Mouse (Mus musculus) liver, embryonic 14.5 days (tissue): ENCODE results near the gene Abcd4. TPM values are rescaled to one million over a fixed set of nuclear protein-coding genes. Genes with fewer than 3 reads are reported as not detected.

ENCODE experiments used
- ATAC-seq: fragments of 200-750 bp; cut with Nextera tagmentation; 2 replicates; pipeline ENCODE4 v1.8.0; 2017; ENCODE audit warnings: moderate number of reproducible peaks, mild to moderate bottlenecking, moderate library complexity; ENCODE audit not compliant: insufficient read depth
- DNase-seq, 3 experiments: peaks; one replicate each; pipeline ENCODE4 v3.0.0-alpha.2; 2012 to 2013; ENCODE audit warnings: low read depth in 3 of 3, low spot score in 3 of 3
- H3K27ac ChIP-seq: fragments of 300-500 bp; sonication (generic); 2 replicates; pipeline ENCODE4 v1.5.1; 2014; ENCODE audit warnings: moderate library complexity, mild to moderate bottlenecking, control low read depth, inconsistent platforms
- H3K27me3 ChIP-seq: fragments of 300-500 bp; sonication (generic); 2 replicates; pipeline ENCODE4 v1.6.1; 2014; ENCODE audit warnings: mild to moderate bottlenecking, low read length, moderate library complexity; ENCODE audit not compliant: control insufficient read depth, insufficient read depth
- H3K36me3 ChIP-seq: fragments of 300-500 bp; sonication (generic); replicated peaks from 2 replicates; pipeline ENCODE4 v1.6.1; 2014; ENCODE audit warnings: low read depth; ENCODE audit not compliant: control insufficient read depth, insufficient read depth
- H3K4me1 ChIP-seq, 2 experiments: fragments of 200-500 bp in 1 of 2; fragments of 300-500 bp in 1 of 2; sonication (generic) in 1 of 2; replicated peaks; 2 replicates each; pipeline ENCODE4 v1.6.1; 2012 to 2014; ENCODE audit warnings: antibody characterized with exemption in 1 of 2, inconsistent platforms in 1 of 2, low read length in 1 of 2; ENCODE audit not compliant: control insufficient read depth in 2 of 2, insufficient read depth in 2 of 2
- H3K4me2 ChIP-seq: fragments of 300-500 bp; sonication (generic); 2 replicates; pipeline ENCODE4 v1.6.1; 2014; ENCODE audit warnings: low read depth, mild to moderate bottlenecking, control low read depth, moderate library complexity
- H3K4me3 ChIP-seq, 2 experiments: fragments of 200-500 bp in 1 of 2; fragments of 300-500 bp in 1 of 2; sonication (generic) in 1 of 2; 2 replicates each; pipeline ENCODE4 v1.5.1; 2012 to 2014; ENCODE audit warnings: low read depth in 2 of 2, low read length in 2 of 2, mild to moderate bottlenecking in 2 of 2, control low read depth in 1 of 2, inconsistent platforms in 1 of 2, moderate library complexity in 1 of 2; ENCODE audit not compliant: insufficient read depth in 1 of 2
- H3K9ac ChIP-seq: fragments of 300-500 bp; sonication (generic); replicated peaks from 2 replicates; pipeline ENCODE4 v1.6.1; 2014; ENCODE audit warnings: mild to moderate bottlenecking, control low read depth, moderate library complexity
- H3K9me3 ChIP-seq: fragments of 300-500 bp; sonication (generic); 2 replicates; pipeline ENCODE4 v1.6.1; 2016; ENCODE audit warnings: low read length, mixed read lengths; ENCODE audit not compliant: control insufficient read depth
- CTCF ChIP-seq: IDR thresholded peaks from 2 replicates; pipeline ENCODE4 v1.5.1; 2016; ENCODE audit warnings: antibody characterized with exemption, low read depth, control low read depth
- EP300 ChIP-seq: IDR thresholded peaks from 2 replicates; pipeline ENCODE4 v1.6.1; 2016; ENCODE audit warnings: antibody characterized with exemption, low read depth
- WGBS: fragments of 180-500 bp; shearing (Covaris S2); extraction: QIAGEN DNeasy Blood & Tissue Kit; methylation state at CpG from one replicate; pipeline ENCODE4 v1.1.7; 2014; ENCODE audit not compliant: insufficient replicate concordance; 5-methylcytosine and 5-hydroxymethylcytosine counted together
- polyA plus RNA-seq, 2 experiments: library from polyadenylated mRNA; depleted of rRNA in 1 of 2; stranded (reverse) in 1 of 2; unstranded in 1 of 2; fragments of >200 nt; fragmentation: Nextera tagmentation in 1 of 2; extraction: Ambion mirVana in 1 of 2; gene quantifications; 2 replicates each; pipeline versions ENCODE4 v1.2.1 to v1.2.3; 2012 to 2014

Gene Abcd4
- polyA plus RNA-seq, 2 experiments: 1.5 to 3.7 TPM

DNA sequence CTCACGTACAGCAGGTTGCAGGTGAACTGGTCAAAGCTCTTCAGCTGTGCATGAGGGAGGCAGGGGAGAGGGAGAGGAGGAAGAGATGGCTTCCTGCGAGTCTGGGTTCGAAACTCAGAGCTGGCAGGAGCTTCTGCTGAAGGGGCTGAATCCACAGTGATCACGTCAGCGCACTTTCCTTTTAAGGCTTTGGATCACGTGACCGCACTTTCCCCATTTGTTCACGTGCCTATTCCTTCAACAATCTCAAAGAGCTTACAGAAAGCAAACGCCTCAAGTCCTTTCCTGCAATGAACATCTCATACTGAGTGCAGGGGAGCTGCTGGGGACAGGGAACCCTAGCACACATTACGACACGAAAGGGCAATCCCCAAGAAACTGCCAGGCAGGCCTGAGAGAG, 3.2 kb downstream of the Abcd4 start:
- Histone ChIP-seq H3K4me3 (no peak overlapping the region), H3K27ac (no peak overlapping the region), H3K27me3 (no peaks in the 10 kb centered on the region), H3K4me1 (peaks cover 0 to 2% of the 10 kb centered on the region in 2 experiments; a peak in 2 of 4 replicates), H3K9ac (no peak overlapping the region), H3K36me3 (no peaks in the 10 kb centered on the region), H3K4me2 (no peak overlapping the region), H3K9me3 (no peaks in the 10 kb centered on the region)
- TF ChIP-seq EP300: no peak
- no peak for TF ChIP-seq CTCF
- WGBS: 78% methylated on average over 11 of the region's 11 CpGs
- ATAC-seq: no peak
- DNase-seq: no peak

DNA sequence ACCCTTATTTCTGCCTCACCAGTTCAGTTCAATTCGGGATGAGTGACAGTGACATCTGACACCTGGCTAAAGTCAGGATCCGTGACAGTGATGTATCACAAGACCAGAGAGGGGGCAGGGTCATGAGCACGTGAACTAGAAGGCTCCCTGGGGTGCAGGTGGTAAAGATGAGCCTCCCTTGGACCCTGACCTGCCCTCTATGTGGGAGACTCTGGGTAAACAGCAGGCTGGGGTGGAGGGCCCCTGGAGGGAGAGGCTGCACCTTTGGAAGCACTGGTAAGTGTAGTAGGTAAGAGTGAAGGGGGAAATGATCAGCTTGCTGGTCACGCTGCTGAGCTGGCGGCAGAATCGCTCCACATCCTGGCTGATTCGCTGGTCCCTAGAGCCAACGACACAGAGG, 4.7 kb downstream of the Abcd4 start:
- 70% methylated on average over 8 of the region's 8 CpGs for WGBS
- H3K27ac ChIP-seq: no peak overlapping the region
- TF ChIP-seq CTCF (no peak), EP300 (no peak)
- H3K4me1 ChIP-seq: peaks cover 0 to 2% of the 10 kb centered on the region in 2 experiments; a peak in 1 of 4 replicates
- ATAC-seq (no peak), DNase-seq (no peak)
- no peaks in the 10 kb centered on the region for H3K36me3 ChIP-seq
- no peak overlapping the region for H3K4me2 ChIP-seq
- H3K9ac ChIP-seq: no peak overlapping the region
- no peaks in the 10 kb centered on the region for H3K27me3 ChIP-seq
- no peaks in the 10 kb centered on the region for H3K9me3 ChIP-seq
- no peak overlapping the region for H3K4me3 ChIP-seq

DNA sequence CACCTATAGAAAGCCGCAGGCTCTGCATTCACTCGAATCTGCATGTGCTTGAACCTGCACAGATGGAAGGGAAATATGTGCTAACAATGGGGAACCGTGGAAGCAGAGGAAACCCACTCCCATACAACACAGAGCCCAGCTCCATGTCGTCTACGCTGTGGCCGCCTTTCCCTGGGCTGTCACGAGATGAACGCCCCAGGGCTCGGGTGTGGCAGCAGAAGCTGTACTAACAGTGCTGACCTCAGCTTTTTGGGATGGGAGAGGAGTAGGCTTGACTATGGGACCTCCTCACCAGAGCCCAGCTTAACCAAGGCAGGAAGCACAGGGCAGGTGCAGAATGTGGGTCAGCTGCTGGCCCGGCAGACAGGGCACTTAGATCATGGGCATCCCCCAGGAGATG, 5.5 kb downstream of the Abcd4 start:
- Histone ChIP-seq H3K36me3 (no peaks in the 10 kb centered on the region), H3K4me2 (no peak overlapping the region), H3K4me1 (peaks cover 0 to 2% of the 10 kb centered on the region in 2 experiments; a peak in 1 of 4 replicates), H3K9me3 (no peaks in the 10 kb centered on the region), H3K9ac (no peak overlapping the region), H3K27ac (no peak overlapping the region), H3K4me3 (no peak overlapping the region), H3K27me3 (no peaks in the 10 kb centered on the region)
- TF ChIP-seq EP300 (no peak), CTCF (no peak)
- DNase-seq (no peak), ATAC-seq (no peak)
- WGBS: 74% methylated on average over 10 of the region's 10 CpGs

DNA sequence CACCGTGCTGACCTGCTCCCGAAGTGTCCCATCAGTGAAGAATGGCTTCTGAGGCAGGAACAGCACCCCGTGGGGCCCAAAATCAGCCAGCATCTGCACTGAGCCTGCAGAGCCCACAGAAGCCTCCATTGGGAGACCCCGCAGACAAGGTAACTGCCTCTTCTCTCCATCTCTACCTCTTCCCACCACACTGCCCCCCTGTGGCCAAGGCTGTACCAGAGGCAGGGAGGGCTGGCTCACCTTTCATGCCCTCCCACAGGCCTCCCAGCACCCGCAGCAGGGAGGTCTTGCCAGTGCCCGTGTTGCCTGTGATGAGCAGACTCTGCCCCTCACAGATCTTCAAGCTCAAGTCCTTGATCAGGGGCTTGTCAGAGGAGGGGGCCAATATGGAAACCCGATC, 11.4 kb downstream of the Abcd4 start:
- TF ChIP-seq EP300: no peak
- TF ChIP-seq CTCF: peak; percentile 71
- no peak overlapping the region for H3K9ac ChIP-seq
- H3K4me2 ChIP-seq: no peak overlapping the region
- no peak for ATAC-seq
- H3K27ac ChIP-seq: no peak overlapping the region
- H3K36me3 ChIP-seq: no peaks in the 10 kb centered on the region
- H3K27me3 ChIP-seq: no peaks in the 10 kb centered on the region
- no peaks in the 10 kb centered on the region for H3K4me1 ChIP-seq
- no peak for DNase-seq
- H3K9me3 ChIP-seq: no peaks in the 10 kb centered on the region
- 70% methylated on average over 7 of the region's 7 CpGs for WGBS
- H3K4me3 ChIP-seq: no peak overlapping the region

DNA sequence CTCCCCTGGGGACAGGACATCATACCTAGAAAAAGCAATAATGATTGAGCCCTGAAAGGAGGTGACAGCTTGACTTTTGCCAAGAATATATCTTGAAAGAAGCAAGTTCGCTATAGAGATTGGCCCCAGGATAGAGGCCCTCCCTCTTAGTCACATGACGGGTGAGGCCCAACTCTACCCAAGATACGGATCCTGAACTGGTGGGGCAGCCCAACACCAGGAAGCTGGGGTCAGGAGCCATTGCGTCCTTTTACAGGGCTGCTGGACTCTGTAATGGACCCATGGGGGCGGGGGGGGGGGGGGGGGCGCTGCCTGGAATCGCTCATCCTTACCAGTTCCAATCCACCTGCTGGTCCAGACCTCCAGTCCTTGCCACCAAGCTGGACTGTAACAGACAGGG, 13.2 kb downstream of the Abcd4 start:
- TF ChIP-seq CTCF: no peak
- no peak for TF ChIP-seq EP300
- no peaks in the 10 kb centered on the region for H3K27me3 ChIP-seq
- DNase-seq: no peak
- no peak overlapping the region for H3K4me3 ChIP-seq
- H3K4me2 ChIP-seq: no peak overlapping the region
- H3K9ac ChIP-seq: no peak overlapping the region
- no peaks in the 10 kb centered on the region for H3K9me3 ChIP-seq
- no peak overlapping the region for H3K27ac ChIP-seq
- WGBS: 61% methylated on average over 6 of the region's 7 CpGs
- ATAC-seq: no peak
- no peaks in the 10 kb centered on the region for H3K36me3 ChIP-seq
- no peaks in the 10 kb centered on the region for H3K4me1 ChIP-seq
